Mouse (Mus musculus) liver, embryonic 13.5 days (tissue): Measurements from ENCODE around the gene Rnf39. TPM values are rescaled to one million over a fixed set of nuclear protein-coding genes. Genes with fewer than 3 reads are reported as not detected.

Experiments used
- ATAC-seq: fragments of 200-750 bp; cut with Nextera tagmentation; 2 replicates; pipeline ENCODE4 v1.8.0; 2017; ENCODE audit warnings: low read depth, mild to moderate bottlenecking, moderate number of reproducible peaks, moderate library complexity
- DNase-seq: peaks from one replicate; pipeline ENCODE4 v3.0.0; 2022
- H3K27ac ChIP-seq: fragments of 300-500 bp; sonication (generic); 2 replicates; pipeline ENCODE4 v1.5.1; 2015; ENCODE audit warnings: moderate library complexity, mild to moderate bottlenecking, inconsistent platforms
- H3K27me3 ChIP-seq: fragments of 300-500 bp; sonication (generic); 2 replicates; pipeline ENCODE4 v1.6.1; 2015; ENCODE audit warnings: mild to moderate bottlenecking, inconsistent platforms
- H3K36me3 ChIP-seq: fragments of 300-500 bp; sonication (generic); 2 replicates; pipeline ENCODE4 v1.6.1; 2015; ENCODE audit warnings: mild to moderate bottlenecking, inconsistent platforms
- H3K4me1 ChIP-seq: fragments of 300-500 bp; sonication (generic); replicated peaks from 2 replicates; pipeline ENCODE4 v1.6.1; 2015; ENCODE audit warnings: inconsistent platforms
- H3K4me2 ChIP-seq: fragments of 300-500 bp; sonication (generic); 2 replicates; pipeline ENCODE4 v1.6.1; 2015; ENCODE audit warnings: inconsistent platforms, mild to moderate bottlenecking, moderate library complexity
- H3K4me3 ChIP-seq: fragments of 300-500 bp; sonication (generic); replicated peaks from 2 replicates; pipeline ENCODE4 v1.5.1; 2015; ENCODE audit warnings: mild to moderate bottlenecking, inconsistent platforms
- H3K9ac ChIP-seq: fragments of 300-500 bp; sonication (generic); 2 replicates; pipeline ENCODE4 v1.6.1; 2015; ENCODE audit warnings: mild to moderate bottlenecking, inconsistent platforms
- H3K9me3 ChIP-seq: fragments of 300-500 bp; sonication (generic); replicated peaks from 2 replicates; pipeline ENCODE4 v1.6.1; 2016; ENCODE audit warnings: inconsistent platforms
- WGBS: fragments of 180-500 bp; shearing (Covaris S2); methylation state at CpG from one replicate; pipeline ENCODE4 v1.1.7; 2015; ENCODE audit not compliant: insufficient replicate concordance; 5-methylcytosine and 5-hydroxymethylcytosine counted together
- polyA plus RNA-seq: library from polyadenylated mRNA; unstranded; fragments of >200 nt; fragmentation: Nextera tagmentation; extraction: Ambion mirVana; gene quantifications from 2 replicates; pipeline ENCODE4 v1.2.1, GENCODE M21; 2015

The Rnf39 gene
- polyA plus RNA-seq, 1 experiment from 2014 or later = not detected

- Histone ChIP-seq H3K9ac (peak overlapping the region; percentile 79), H3K4me2 (peak overlapping the region; percentile 73), H3K27ac (no peak overlapping the region), H3K36me3 (peaks cover 5% of the 10 kb centered on the region; the same call in 1 of the 2 replicates), H3K9me3 (no peaks in the 10 kb centered on the region), H3K4me1 (peaks cover 18% of the 10 kb centered on the region), H3K4me3 (peak overlapping the region; percentile 76), H3K27me3 (no peaks in the 10 kb centered on the region)
- 0 out of 2 replicates have a peak, but pooled peaks have one; percentile 18 for ATAC-seq
- WGBS = 14% methylated on average over 12 of the region's 12 CpGs
- DNase-seq = no peak
Measured at GRCm38 (mm10) chr17:36958884-36959283, 16.2 kb downstream of the Rnf39 start.

- H3K36me3 ChIP-seq = peaks cover 1% of the 10 kb centered on the region; the same call in 1 of the 2 replicates
- no peak for DNase-seq
- H3K4me3 ChIP-seq = no peak overlapping the region
- no peak for ATAC-seq
- H3K4me1 ChIP-seq = peaks cover 18% of the 10 kb centered on the region
- no peaks in the 10 kb centered on the region for H3K9me3 ChIP-seq
- H3K4me2 ChIP-seq = no peak overlapping the region
- no peak overlapping the region for H3K27ac ChIP-seq
- H3K27me3 ChIP-seq = no peaks in the 10 kb centered on the region
- H3K9ac ChIP-seq = no peak overlapping the region
- WGBS = 57% methylated on average over 1 of the region's 1 CpGs
Measured at GRCm38 (mm10) chr17:36961125-36961524, 18.4 kb downstream of the Rnf39 start.

- no peaks in the 10 kb centered on the region for H3K27me3 ChIP-seq
- no peaks in the 10 kb centered on the region for H3K36me3 ChIP-seq
- 16% methylated on average over 1 of the region's 1 CpGs for WGBS
- H3K9ac ChIP-seq = no peak overlapping the region
- no peak overlapping the region for H3K27ac ChIP-seq
- ATAC-seq (no peak), DNase-seq (no peak)
- no peaks in the 10 kb centered on the region for H3K4me1 ChIP-seq
- H3K9me3 ChIP-seq = no peaks in the 10 kb centered on the region
- no peak overlapping the region for H3K4me2 ChIP-seq
- H3K4me3 ChIP-seq = no peak overlapping the region
Measured at GRCm38 (mm10) chr17:36966875-36967274, 24.2 kb downstream of the Rnf39 start.

GRCm38 (mm10) chr17:36970316-36970890, 27.7 kb downstream of the Rnf39 start:
- no peak overlapping the region for H3K9ac ChIP-seq
- H3K36me3 ChIP-seq = no peaks in the 10 kb centered on the region
- ATAC-seq (peak; percentile 60; the same call in 1 of the 2 replicates), DNase-seq (no peak)
- no peaks in the 10 kb centered on the region for H3K27me3 ChIP-seq
- WGBS = 70% methylated on average over 14 of the region's 14 CpGs
- H3K27ac ChIP-seq = no peak overlapping the region
- no peaks in the 10 kb centered on the region for H3K4me1 ChIP-seq
- no peak overlapping the region for H3K4me3 ChIP-seq
- H3K4me2 ChIP-seq = no peak overlapping the region
- H3K9me3 ChIP-seq = no peaks in the 10 kb centered on the region

- Histone ChIP-seq H3K36me3 (no peaks in the 10 kb centered on the region), H3K9ac (no peak overlapping the region), H3K27me3 (no peaks in the 10 kb centered on the region), H3K4me2 (no peak overlapping the region), H3K27ac (no peak overlapping the region), H3K4me1 (no peaks in the 10 kb centered on the region), H3K4me3 (no peak overlapping the region), H3K9me3 (no peaks in the 10 kb centered on the region)
- ATAC-seq (no peak), DNase-seq (no peak)
- 63% methylated on average over 6 of the region's 6 CpGs for WGBS
Measured at GRCm38 (mm10) chr17:36971172-36971850, 28.6 kb downstream of the Rnf39 start.

GRCm38 (mm10) chr17:36972791-36973190, 30.1 kb downstream of the Rnf39 start:
- Histone ChIP-seq H3K4me2 (no peak overlapping the region), H3K9me3 (no peaks in the 10 kb centered on the region), H3K4me1 (no peaks in the 10 kb centered on the region), H3K4me3 (no peak overlapping the region), H3K36me3 (no peaks in the 10 kb centered on the region), H3K9ac (no peak overlapping the region), H3K27ac (no peak overlapping the region), H3K27me3 (no peaks in the 10 kb centered on the region)
- 28% methylated on average over 3 of the region's 3 CpGs for WGBS
- ATAC-seq (no peak), DNase-seq (no peak)

GRCm38 (mm10) chr17:36973271-36973787, 30.6 kb downstream of the Rnf39 start:
- WGBS = 47% methylated on average over 8 of the region's 8 CpGs
- DNase-seq (no peak), ATAC-seq (no peak)
- no peak overlapping the region for H3K4me3 ChIP-seq
- no peaks in the 10 kb centered on the region for H3K27me3 ChIP-seq
- no peaks in the 10 kb centered on the region for H3K4me1 ChIP-seq
- no peak overlapping the region for H3K27ac ChIP-seq
- no peak overlapping the region for H3K4me2 ChIP-seq
- H3K9me3 ChIP-seq = no peaks in the 10 kb centered on the region
- no peaks in the 10 kb centered on the region for H3K36me3 ChIP-seq
- no peak overlapping the region for H3K9ac ChIP-seq

GRCm38 (mm10) chr17:36981221-36981813, 38.6 kb downstream of the Rnf39 start, which contains the start of gene 2410137M14Rik:
2410137M14Rik (minus strand) TSS chr17:36981237.
- Histone ChIP-seq H3K4me1 (peaks cover 3% of the 10 kb centered on the region; the same call in 1 of the 2 replicates), H3K4me2 (peak within 1 kb of the TSS; percentile 37), H3K27ac (no peak within 1 kb of the TSS), H3K9me3 (no peaks in the 10 kb centered on the region), H3K9ac (no peak within 1 kb of the TSS), H3K36me3 (no peaks in the 10 kb centered on the region), H3K27me3 (peaks cover 40% of the 10 kb centered on the region), H3K4me3 (no peak within 1 kb of the TSS)
- ATAC-seq (no peak), DNase-seq (no peak)
- WGBS = 7% methylated on average over 18 of the region's 18 CpGs

- Histone ChIP-seq H3K4me2 (peak overlapping the region; percentile 37), H3K36me3 (no peaks in the 10 kb centered on the region), H3K4me1 (peaks cover 3% of the 10 kb centered on the region; the same call in 1 of the 2 replicates), H3K27me3 (peaks cover 46% of the 10 kb centered on the region), H3K9me3 (no peaks in the 10 kb centered on the region), H3K27ac (no peak overlapping the region), H3K9ac (no peak overlapping the region), H3K4me3 (no peak overlapping the region)
- 8% methylated on average over 4 of the region's 4 CpGs for WGBS
- DNase-seq = no peak
- ATAC-seq = no peak
Measured at GRCm38 (mm10) chr17:36981845-36982244, 39.1 kb downstream of the Rnf39 start.

- H3K27me3 ChIP-seq = peaks cover 52% of the 10 kb centered on the region
- WGBS = 32% methylated on average over 5 of the region's 5 CpGs
- no peaks in the 10 kb centered on the region for H3K36me3 ChIP-seq
- H3K4me1 ChIP-seq = peaks cover 3% of the 10 kb centered on the region; the same call in 1 of the 2 replicates
- no peak overlapping the region for H3K4me3 ChIP-seq
- no peak overlapping the region for H3K27ac ChIP-seq
- no peak overlapping the region for H3K4me2 ChIP-seq
- DNase-seq = no peak
- no peak overlapping the region for H3K9ac ChIP-seq
- ATAC-seq = no peak
- no peaks in the 10 kb centered on the region for H3K9me3 ChIP-seq
Measured at GRCm38 (mm10) chr17:36982253-36983155, 39.8 kb downstream of the Rnf39 start.

- H3K27me3 ChIP-seq = peaks cover 42% of the 10 kb centered on the region
- no peak overlapping the region for H3K9ac ChIP-seq
- ATAC-seq (no peak), DNase-seq (no peak)
- no peak overlapping the region for H3K4me2 ChIP-seq
- no peaks in the 10 kb centered on the region for H3K9me3 ChIP-seq
- H3K27ac ChIP-seq = no peak overlapping the region
- H3K4me1 ChIP-seq = no peaks in the 10 kb centered on the region
- WGBS = 6% methylated on average over 24 of the region's 24 CpGs
- no peaks in the 10 kb centered on the region for H3K36me3 ChIP-seq
- H3K4me3 ChIP-seq = no peak overlapping the region
Measured at GRCm38 (mm10) chr17:36988475-36988874, 45.8 kb downstream of the Rnf39 start.
